In genomic region chr5:104335962-104336361, GRCm38 (mm10) we compare ENCODE assay signal across 25 mouse cellular contexts. TPM values are rescaled to one million over a fixed set of nuclear protein-coding genes. Genes with fewer than 3 reads are reported as not detected.
"Had no signal": no experiment of that assay in that cellular context is flagged by ENCODE, and none has a peak within 500 bp of the region (broad histone marks: within the 10 kb centered on the region; RNA-seq: fewer than 3 reads in every experiment).

No protein-coding gene starts in this region.

- H3K4me2 ChIP-seq: neural tube, embryonic 12.5 days; neural tube, embryonic 13.5 days; neural tube, embryonic 15.5 days; stomach, embryonic 15.5 days had no signal

- H3K4me3 ChIP-seq: neural tube, embryonic 12.5 days; neural tube, embryonic 13.5 days; neural tube, embryonic 15.5 days; stomach, embryonic 15.5 days had no signal

- DNase-seq: retina, postnatal 1 day; right cerebral cortex, adult 18-20 months; right cerebral cortex, postnatal 25 days; right cerebral cortex, postnatal 4 days; spleen, adult 18-20 months; thymus, adult 18-20 months; thymus, adult 2 months; thymus, postnatal 14 days; thymus, postnatal 25 days; thymus, postnatal 36 days; thymus, postnatal 4 days had no signal

- H3K9me3 ChIP-seq: neural tube, embryonic 12.5 days; neural tube, embryonic 13.5 days; neural tube, embryonic 15.5 days; stomach, embryonic 15.5 days had no signal

- H3K9ac ChIP-seq: neural tube, embryonic 12.5 days; neural tube, embryonic 13.5 days; neural tube, embryonic 15.5 days; stomach, embryonic 15.5 days had no signal

- H3K27me3 ChIP-seq: neural tube, embryonic 15.5 days; stomach, embryonic 15.5 days had no signal

- H3K36me3 ChIP-seq: neural tube, embryonic 12.5 days; neural tube, embryonic 13.5 days; neural tube, embryonic 15.5 days; stomach, embryonic 15.5 days had no signal

- H3K4me1 ChIP-seq: neural tube, embryonic 12.5 days; stomach, embryonic 15.5 days had no signal

- H3K27ac ChIP-seq: neural tube, embryonic 12.5 days; neural tube, embryonic 13.5 days; neural tube, embryonic 15.5 days; stomach, embryonic 15.5 days; stomach, postnatal 0 days had no signal

RNA-seq across cellular contexts. Expression of gene Mepe, which starts 10.8 kb away (rescaled TPM):
- total RNA-seq: neutrophil, adult 5-6 weeks had no signal
- polyA plus RNA-seq: neural tube, embryonic 12.5 days; neural tube, embryonic 13.5 days; neural tube, embryonic 14.5 days; neural tube, embryonic 15.5 days; small intestine, adult 2 months; spleen, adult 2 months; stomach, embryonic 14.5 days; stomach, embryonic 15.5 days; stomach, embryonic 16.5 days; stomach, postnatal 0 days; testis, adult 2 months; thymus, adult 2 months; thymus, postnatal 0 days; urinary bladder, adult 2 months had no signal

RNA-seq across cellular contexts. Expression of gene Ibsp, which starts 37.0 kb away (rescaled TPM):
- total RNA-seq: neutrophil, adult 5-6 weeks had no signal
- polyA plus RNA-seq: neural tube, embryonic 12.5 days; small intestine, adult 2 months; spleen, adult 2 months had no signal
